Mouse (Mus musculus): ENCODE measurements at regions not wholly inside any gene's neighbourhood (a gene's known extent, or its start where the extent isn't known, plus 50 kb on each side); places are given as distances from the start of the nearest gene placed in this dataset.

GRCm38 (mm10) chr2:45252321-45252720 is 135.1 kb upstream of the Zeb2 start:
- no peak for DNase-seq (ENCODE audit: low spot score in 2 of 2)

GRCm38 (mm10) chr2:45249658-45250057 is 132.5 kb upstream of the Zeb2 start:
- no peak for DNase-seq (ENCODE audit: low spot score in 2 of 2)

- DNase-seq (ENCODE audit: low spot score in 2 of 2): no peak
Measured at GRCm38 (mm10) chr2:45246061-45246945, 129.1 kb upstream of the Zeb2 start.

GRCm38 (mm10) chr2:45245506-45245905 is 128.3 kb upstream of the Zeb2 start:
- no peak for DNase-seq (ENCODE audit: low spot score in 2 of 2)

- DNase-seq (ENCODE audit: low spot score in 2 of 2): no peak
Measured at GRCm38 (mm10) chr2:45244491-45244890, 127.3 kb upstream of the Zeb2 start.

- no peak for DNase-seq (ENCODE audit: low spot score in 2 of 2)
Measured at GRCm38 (mm10) chr2:45239501-45240292, 122.5 kb upstream of the Zeb2 start.

- no peak for DNase-seq (ENCODE audit: low spot score in 2 of 2)
Measured at GRCm38 (mm10) chr2:45239001-45239400, 121.8 kb upstream of the Zeb2 start.

- no peak for DNase-seq (ENCODE audit: low spot score in 2 of 2)
Measured at GRCm38 (mm10) chr2:45236168-45236700, 119.0 kb upstream of the Zeb2 start.

GRCm38 (mm10) chr2:45234148-45234547 is 117.0 kb upstream of the Zeb2 start:
- no peak for DNase-seq (ENCODE audit: low spot score in 2 of 2)

- DNase-seq (ENCODE audit: low spot score in 2 of 2): no peak
Measured at GRCm38 (mm10) chr2:45230351-45231209, 113.4 kb upstream of the Zeb2 start.

- DNase-seq (ENCODE audit: low spot score in 2 of 2): no peak
Measured at GRCm38 (mm10) chr2:45229501-45229900, 112.3 kb upstream of the Zeb2 start.

GRCm38 (mm10) chr2:45227276-45227944 is 110.2 kb upstream of the Zeb2 start:
- DNase-seq (ENCODE audit: low spot score in 2 of 2): no peak

- DNase-seq (ENCODE audit: low spot score in 2 of 2): no peak
Measured at GRCm38 (mm10) chr2:45226045-45226370, 108.8 kb upstream of the Zeb2 start.

GRCm38 (mm10) chr2:45225364-45226044 is 108.3 kb upstream of the Zeb2 start:
- DNase-seq (ENCODE audit: low spot score in 2 of 2): no peak

- no peak for DNase-seq (ENCODE audit: low spot score in 2 of 2)
Measured at GRCm38 (mm10) chr2:45222213-45222612, 105.0 kb upstream of the Zeb2 start.

GRCm38 (mm10) chr2:45219851-45220250 is 102.7 kb upstream of the Zeb2 start:
- DNase-seq (ENCODE audit: low spot score in 2 of 2): no peak

GRCm38 (mm10) chr2:45212833-45213232 is 95.6 kb upstream of the Zeb2 start:
- no peak for DNase-seq (ENCODE audit: low spot score in 2 of 2)

- no peak for DNase-seq (ENCODE audit: low spot score in 2 of 2)
Measured at GRCm38 (mm10) chr2:45208526-45208925, 91.3 kb upstream of the Zeb2 start.

- no peak for DNase-seq (ENCODE audit: low spot score in 2 of 2)
Measured at GRCm38 (mm10) chr2:45205756-45206155, 88.6 kb upstream of the Zeb2 start.

GRCm38 (mm10) chr2:45205211-45205610 is 88.0 kb upstream of the Zeb2 start:
- DNase-seq (ENCODE audit: low spot score in 2 of 2): no peak
